Mouse (Mus musculus): Measurements from ENCODE around the gene Adgrl3. TPM values are rescaled to one million over a fixed set of nuclear protein-coding genes. Genes with fewer than 3 reads are reported as not detected.

The Adgrl3 gene
- total and polyA plus RNA-seq, 3 experiments = 0.90 to 3.5 (median 3.4) TPM

- WGBS = 80% methylated on average over 7 of the region's 7 CpGs
- Histone ChIP-seq H3K9ac (ENCODE audit: low read depth, low read length) (no peak overlapping the region), H3K27ac (no peak overlapping the region), H3K27me3 (ENCODE audit: control insufficient read depth, insufficient read depth, low read length) (no peaks in the 10 kb centered on the region), H3K4me1 (ENCODE audit: control insufficient read depth, insufficient read depth, low read length) (no peaks in the 10 kb centered on the region), H3K4me3 (no peak overlapping the region), H3K36me3 (ENCODE audit: control insufficient read depth, insufficient read depth, low read length) (no peaks in the 10 kb centered on the region), H3K79me2 (replicated peaks; ENCODE audit: control insufficient read depth, insufficient read depth, low read length) (no peaks in the 10 kb centered on the region)
- intact Hi-C loops (cut with DNase I) = no loop called here
- TF ChIP-seq POLR2A (IDR thresholded peaks at IDR 0.05; ENCODE audit: insufficient read depth, low read depth, low read length) = no peak
- no peak for TF ChIP-seq CTCF (IDR thresholded peaks at IDR 0.05)
- TF ChIP-seq EP300 (IDR thresholded peaks at IDR 0.05; ENCODE audit: insufficient read depth, low read depth, low read length) = no peak
- no peak for DNase-seq
Measured at GRCm38 (mm10) chr5:81757093-81757725, 737.3 kb downstream of the Adgrl3 start.

- WGBS = 80% methylated on average over 5 of the region's 5 CpGs
- Histone ChIP-seq H3K27me3 (ENCODE audit: control insufficient read depth, insufficient read depth, low read length) (no peaks in the 10 kb centered on the region), H3K4me3 (no peak overlapping the region), H3K36me3 (ENCODE audit: control insufficient read depth, insufficient read depth, low read length) (no peaks in the 10 kb centered on the region), H3K79me2 (replicated peaks; ENCODE audit: control insufficient read depth, insufficient read depth, low read length) (no peaks in the 10 kb centered on the region), H3K27ac (no peak overlapping the region), H3K9ac (ENCODE audit: low read depth, low read length) (no peak overlapping the region), H3K4me1 (ENCODE audit: control insufficient read depth, insufficient read depth, low read length) (no peaks in the 10 kb centered on the region)
- intact Hi-C loops (cut with DNase I) = no loop called here
- no peak for TF ChIP-seq EP300 (IDR thresholded peaks at IDR 0.05; ENCODE audit: insufficient read depth, low read depth, low read length)
- TF ChIP-seq CTCF (IDR thresholded peaks at IDR 0.05) = no peak
- DNase-seq = no peak
Measured at GRCm38 (mm10) chr5:81776234-81776633, 756.3 kb downstream of the Adgrl3 start.

DNA sequence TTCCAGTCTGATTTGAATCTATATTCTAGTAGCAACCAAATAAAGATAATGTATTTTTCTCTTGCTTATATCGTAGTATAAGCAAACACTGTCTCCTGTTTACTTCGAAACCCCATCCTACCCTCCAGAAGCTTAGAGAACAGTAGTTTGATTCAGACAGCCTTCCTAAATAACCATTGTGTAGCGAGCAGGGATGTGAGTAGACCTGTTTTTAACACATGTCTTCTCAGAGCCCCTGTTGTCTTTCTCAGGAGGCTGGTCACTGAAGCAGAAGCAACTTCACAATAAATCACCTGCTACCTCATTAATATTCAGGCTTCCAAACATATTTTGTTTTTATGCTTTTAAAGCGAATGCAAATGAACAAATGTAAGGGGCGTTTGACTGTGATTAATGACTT lies 756.8 kb downstream of the Adgrl3 start:
- TF ChIP-seq POLR2A (IDR thresholded peaks at IDR 0.05; ENCODE audit: insufficient read depth, low read depth, low read length) = no peak
- TF ChIP-seq EP300 (IDR thresholded peaks at IDR 0.05; ENCODE audit: insufficient read depth, low read depth, low read length) = no peak
- no peak for TF ChIP-seq CTCF (IDR thresholded peaks at IDR 0.05)
- no peaks in the 10 kb centered on the region for H3K79me2 ChIP-seq (replicated peaks; ENCODE audit: control insufficient read depth, insufficient read depth, low read length)
- H3K9ac ChIP-seq (ENCODE audit: low read depth, low read length) = no peak overlapping the region
- H3K27me3 ChIP-seq (ENCODE audit: control insufficient read depth, insufficient read depth, low read length) = no peaks in the 10 kb centered on the region
- WGBS = 87% methylated on average over 5 of the region's 5 CpGs
- intact Hi-C loops (cut with DNase I) = no loop called here
- no peaks in the 10 kb centered on the region for H3K36me3 ChIP-seq (ENCODE audit: control insufficient read depth, insufficient read depth, low read length)
- H3K4me3 ChIP-seq = no peak overlapping the region
- no peak for DNase-seq
- H3K27ac ChIP-seq = no peak overlapping the region
- H3K4me1 ChIP-seq (ENCODE audit: control insufficient read depth, insufficient read depth, low read length) = no peaks in the 10 kb centered on the region

DNA sequence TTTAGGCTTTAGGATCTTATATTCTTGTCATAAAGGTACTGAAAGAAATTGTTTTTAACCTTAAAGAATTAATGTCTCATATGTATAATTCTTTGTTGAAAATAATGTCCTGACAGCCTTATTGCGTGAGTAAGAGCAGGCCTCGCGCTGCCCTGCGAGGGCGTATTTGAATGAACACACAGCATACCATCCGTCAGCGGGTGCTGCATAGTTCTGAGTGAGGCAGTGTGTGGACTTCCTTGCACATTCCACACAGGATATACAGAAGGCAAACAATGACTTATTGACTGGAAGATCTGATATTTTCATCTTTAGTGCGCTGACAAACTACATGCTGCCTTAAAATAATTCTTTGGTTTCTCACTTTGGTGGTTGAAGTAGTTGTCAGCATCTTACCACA lies 764.8 kb downstream of the Adgrl3 start:
- H3K9ac ChIP-seq (ENCODE audit: low read depth, low read length) = no peak overlapping the region
- intact Hi-C loops (cut with DNase I) = no loop called here
- no peak overlapping the region for H3K27ac ChIP-seq
- no peaks in the 10 kb centered on the region for H3K79me2 ChIP-seq (replicated peaks; ENCODE audit: control insufficient read depth, insufficient read depth, low read length)
- TF ChIP-seq CTCF (IDR thresholded peaks at IDR 0.05) (no peak), POLR2A (IDR thresholded peaks at IDR 0.05; ENCODE audit: insufficient read depth, low read depth, low read length) (no peak), EP300 (IDR thresholded peaks at IDR 0.05; ENCODE audit: insufficient read depth, low read depth, low read length) (no peak)
- H3K4me3 ChIP-seq = no peak overlapping the region
- no peaks in the 10 kb centered on the region for H3K4me1 ChIP-seq (ENCODE audit: control insufficient read depth, insufficient read depth, low read length)
- no peaks in the 10 kb centered on the region for H3K36me3 ChIP-seq (ENCODE audit: control insufficient read depth, insufficient read depth, low read length)
- no peak for DNase-seq
- H3K27me3 ChIP-seq (ENCODE audit: control insufficient read depth, insufficient read depth, low read length) = no peaks in the 10 kb centered on the region
- WGBS = 61% methylated on average over 8 of the region's 8 CpGs

- WGBS = 55% methylated on average over 1 of the region's 1 CpGs
- TF ChIP-seq CTCF (IDR thresholded peaks at IDR 0.05) (no peak), EP300 (IDR thresholded peaks at IDR 0.05; ENCODE audit: insufficient read depth, low read depth, low read length) (no peak)
- intact Hi-C loops (cut with DNase I) = no loop called here
- Histone ChIP-seq H3K36me3 (ENCODE audit: control insufficient read depth, insufficient read depth, low read length) (no peaks in the 10 kb centered on the region), H3K4me3 (no peak overlapping the region), H3K4me1 (ENCODE audit: control insufficient read depth, insufficient read depth, low read length) (no peaks in the 10 kb centered on the region), H3K79me2 (replicated peaks; ENCODE audit: control insufficient read depth, insufficient read depth, low read length) (no peaks in the 10 kb centered on the region), H3K9ac (ENCODE audit: low read depth, low read length) (no peak overlapping the region), H3K27me3 (ENCODE audit: control insufficient read depth, insufficient read depth, low read length) (no peaks in the 10 kb centered on the region), H3K27ac (no peak overlapping the region)
- DNase-seq = no peak
Measured at GRCm38 (mm10) chr5:81790710-81791109, 770.8 kb downstream of the Adgrl3 start.

- TF ChIP-seq CTCF (IDR thresholded peaks at IDR 0.05) (no peak), POLR2A (IDR thresholded peaks at IDR 0.05; ENCODE audit: insufficient read depth, low read depth, low read length) (no peak), EP300 (IDR thresholded peaks at IDR 0.05; ENCODE audit: insufficient read depth, low read depth, low read length) (no peak)
Measured at GRCm38 (mm10) chr5:81794125-81794524, 774.2 kb downstream of the Adgrl3 start.

More at GRCm38 (mm10) chr5:81794125-81794524, 774.2 kb downstream of the Adgrl3 start:
- Histone ChIP-seq H3K36me3 (ENCODE audit: control insufficient read depth, insufficient read depth, low read length) (no peaks in the 10 kb centered on the region), H3K4me1 (ENCODE audit: control insufficient read depth, insufficient read depth, low read length) (no peaks in the 10 kb centered on the region), H3K27me3 (ENCODE audit: control insufficient read depth, insufficient read depth, low read length) (no peaks in the 10 kb centered on the region), H3K27ac (no peak overlapping the region), H3K79me2 (replicated peaks; ENCODE audit: control insufficient read depth, insufficient read depth, low read length) (no peaks in the 10 kb centered on the region), H3K9ac (ENCODE audit: low read depth, low read length) (no peak overlapping the region), H3K4me3 (no peak overlapping the region)
- DNase-seq = no peak
- intact Hi-C loops (cut with DNase I) = no loop called here
- WGBS = 96% methylated on average over 9 of the region's 9 CpGs

Measured in heart, adult 2 months (tissue).